Mouse (Mus musculus) T-helper 2 cell (primary cell): ENCODE measurements around the gene Gm28038.

Experiments
- in situ Hi-C: fragments of 300-600 bp; cut with MboI, MseI; formaldehyde crosslinking; loops from one replicate; pipeline ENCODE4 v1.15.1; 2025; ENCODE audit warnings: high pct_unique_total_duplicates

Gene Gm28038

GRCm38 (mm10) chr2:30343601-30344137 is 62.8 kb downstream of the Gm28038 start:
- in situ Hi-C loops = no loop called here

GRCm38 (mm10) chr2:30345971-30346676 is 65.3 kb downstream of the Gm28038 start:
- in situ Hi-C loops = no loop called here

GRCm38 (mm10) chr2:30349196-30349595 is 68.4 kb downstream of the Gm28038 start:
- in situ Hi-C loops = no loop called here
